Mouse (Mus musculus) cerebellum, postnatal 4 days (tissue): ENCODE measurements at regions not wholly inside any gene's neighbourhood (a gene's known extent, or its start where the extent isn't known, plus 50 kb on each side); places are given as distances from the start of the nearest gene placed in this dataset.

ENCODE experiments used
- DNase-seq, 2 experiments: peaks; one replicate each; pipeline ENCODE4 v3.0.0; 2022; ENCODE audit warnings: low spot score in 2 of 2, mixed read lengths in 1 of 2

DNA sequence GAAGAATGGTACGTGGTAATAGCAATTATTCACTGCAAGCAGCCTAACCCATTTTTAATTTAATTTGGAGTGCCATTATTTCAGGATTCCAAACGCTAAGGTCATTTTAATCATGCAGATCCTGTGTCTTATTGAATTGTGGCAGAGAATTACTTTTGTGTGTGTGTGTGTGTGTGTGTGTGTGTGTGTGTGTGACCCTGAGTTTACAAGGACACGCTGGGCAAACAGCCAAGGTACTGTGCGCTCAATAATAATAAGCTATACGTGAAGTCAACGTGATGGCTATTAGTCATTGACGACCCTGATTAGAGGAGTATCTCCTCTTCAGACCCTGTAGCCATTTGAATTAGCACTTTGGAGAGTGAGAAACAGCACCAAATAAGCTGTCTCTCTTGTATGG lies 144.1 kb downstream of the Klf7 start:
- no peak for DNase-seq

DNA sequence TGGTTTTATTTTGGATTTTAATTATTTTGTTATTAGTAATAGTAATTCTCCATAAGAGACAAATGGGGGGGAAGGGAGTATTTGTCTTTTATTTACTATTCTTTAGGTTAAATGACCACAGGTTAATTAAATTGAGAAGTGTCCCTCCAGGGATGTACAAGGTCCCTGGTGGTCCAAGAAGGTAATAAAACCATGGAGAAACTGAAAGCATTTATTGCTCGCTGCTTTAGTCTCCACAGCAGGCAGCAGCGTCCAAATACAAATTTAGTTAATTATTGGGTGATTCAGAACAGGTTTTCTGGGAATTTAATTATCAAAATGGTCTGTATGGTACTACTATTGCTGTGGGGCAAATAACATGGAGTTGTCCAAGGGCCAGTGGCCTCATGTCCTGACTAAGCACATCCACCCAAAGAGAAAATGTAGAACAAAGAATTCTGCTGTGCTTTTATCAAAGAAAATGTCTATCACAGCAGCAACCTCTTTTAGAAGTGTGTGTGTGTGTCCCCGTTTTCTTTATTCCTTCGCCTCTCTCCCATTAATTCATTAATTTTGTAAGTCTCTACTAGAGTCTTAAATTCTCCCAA lies 144.7 kb downstream of the Klf7 start:
- no peak for DNase-seq

DNA sequence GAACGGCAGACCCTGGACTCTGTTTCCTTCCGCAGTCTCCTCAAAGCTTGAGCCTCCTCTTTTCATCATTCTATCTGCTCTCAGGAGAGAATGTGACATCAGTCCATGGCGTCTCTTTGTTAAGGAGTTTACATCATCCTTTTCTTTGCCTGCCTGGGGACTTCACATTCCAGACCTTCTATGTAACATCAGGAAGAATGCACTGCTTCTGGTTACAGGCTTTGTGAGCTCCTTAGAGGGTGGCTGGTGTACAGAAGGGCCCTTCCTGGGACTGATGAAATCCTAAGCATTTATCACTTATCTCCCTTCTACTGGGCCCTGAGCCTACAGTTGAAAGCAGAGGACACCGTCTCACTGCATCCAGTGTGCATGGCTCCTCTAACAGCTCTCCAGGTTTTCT lies 145.2 kb downstream of the Klf7 start:
- no peak for DNase-seq

DNA sequence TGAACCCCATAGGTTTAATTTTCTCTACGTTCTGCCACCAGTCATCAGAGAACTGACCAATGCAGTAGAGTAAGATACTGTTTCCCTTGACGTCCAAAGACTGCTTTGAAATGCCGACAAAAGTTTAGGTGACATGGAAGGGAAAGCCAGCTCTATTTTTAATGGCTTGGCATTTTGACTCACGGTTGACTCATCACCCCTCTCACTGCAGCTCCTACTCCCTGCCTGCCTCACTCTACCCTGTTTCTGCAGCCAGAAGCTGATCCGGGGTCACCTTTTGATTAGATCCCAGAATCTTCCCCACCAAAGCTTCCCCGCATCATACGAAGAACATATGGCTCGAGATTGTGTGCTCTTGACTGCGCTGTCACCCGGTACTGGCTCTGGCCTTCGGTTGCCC lies 154.2 kb downstream of the Klf7 start:
- DNase-seq: no peak

DNA sequence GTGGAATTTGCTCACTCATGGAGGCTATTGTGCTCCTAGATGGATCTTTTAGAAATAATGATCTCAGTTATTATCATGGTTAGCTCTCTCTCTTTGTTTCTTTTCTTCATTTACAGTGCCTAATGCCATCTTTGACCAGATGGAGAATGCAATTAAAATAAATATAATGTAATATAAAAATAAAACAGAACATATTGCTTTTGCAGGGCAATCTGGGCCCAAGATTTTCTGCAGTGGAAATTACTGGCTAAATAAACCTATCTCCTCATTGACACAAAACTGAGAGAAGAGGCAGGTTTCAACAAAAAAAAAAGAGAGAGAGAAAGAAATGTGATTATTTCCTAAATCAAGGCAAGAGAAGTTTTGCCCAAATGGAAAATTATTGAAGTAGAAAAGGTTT lies 156.6 kb downstream of the Klf7 start:
- DNase-seq: no peak

DNA sequence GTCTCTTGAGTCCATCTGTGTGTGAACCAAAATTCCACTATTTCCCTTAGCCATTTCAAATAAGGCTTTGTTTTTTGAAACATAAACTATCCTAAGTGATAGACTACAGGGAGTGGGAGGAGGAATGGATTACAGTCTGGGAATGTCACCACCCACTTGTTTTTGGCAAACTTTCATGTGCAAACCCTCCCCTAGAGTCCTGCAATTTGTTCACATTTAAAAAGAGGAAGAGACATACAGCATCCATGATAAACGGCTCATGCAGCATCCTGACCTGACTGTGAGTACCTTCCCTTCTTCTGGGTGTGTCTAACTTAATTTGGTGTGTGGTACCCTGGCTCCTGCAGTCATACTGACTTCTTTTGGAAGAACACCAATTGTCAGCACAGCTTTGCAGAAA lies 157.6 kb downstream of the Klf7 start:
- DNase-seq: no peak

DNA sequence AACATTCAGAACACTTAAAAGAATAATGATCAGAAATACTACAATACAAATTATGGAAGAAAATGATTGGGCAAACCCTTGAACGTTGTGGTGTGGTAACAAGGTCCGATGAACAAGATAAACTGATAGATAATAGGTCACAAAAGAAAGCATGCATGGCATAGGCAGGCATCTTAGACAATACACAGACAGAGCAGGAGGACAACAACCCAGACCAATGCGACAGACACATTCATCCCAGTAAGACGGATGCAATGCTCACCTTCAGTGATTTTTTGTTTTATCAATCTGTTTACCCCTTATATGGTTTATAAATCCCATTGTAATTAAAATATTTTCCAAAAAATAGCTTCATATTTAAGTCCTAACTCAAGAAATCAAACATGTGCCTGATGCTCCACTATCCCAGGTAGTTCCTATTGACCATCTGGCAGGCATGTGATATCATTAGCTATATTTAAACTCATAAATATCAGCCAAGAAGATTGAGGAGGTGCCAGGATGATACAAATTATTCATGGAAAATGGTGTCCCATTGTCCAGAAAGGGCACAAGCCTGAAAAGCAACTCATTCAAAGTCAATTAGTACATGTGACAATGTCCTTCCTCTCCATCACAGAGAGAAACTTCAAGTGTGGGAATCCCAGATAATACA lies 166.3 kb downstream of the Klf7 start:
- DNase-seq: no peak

DNA sequence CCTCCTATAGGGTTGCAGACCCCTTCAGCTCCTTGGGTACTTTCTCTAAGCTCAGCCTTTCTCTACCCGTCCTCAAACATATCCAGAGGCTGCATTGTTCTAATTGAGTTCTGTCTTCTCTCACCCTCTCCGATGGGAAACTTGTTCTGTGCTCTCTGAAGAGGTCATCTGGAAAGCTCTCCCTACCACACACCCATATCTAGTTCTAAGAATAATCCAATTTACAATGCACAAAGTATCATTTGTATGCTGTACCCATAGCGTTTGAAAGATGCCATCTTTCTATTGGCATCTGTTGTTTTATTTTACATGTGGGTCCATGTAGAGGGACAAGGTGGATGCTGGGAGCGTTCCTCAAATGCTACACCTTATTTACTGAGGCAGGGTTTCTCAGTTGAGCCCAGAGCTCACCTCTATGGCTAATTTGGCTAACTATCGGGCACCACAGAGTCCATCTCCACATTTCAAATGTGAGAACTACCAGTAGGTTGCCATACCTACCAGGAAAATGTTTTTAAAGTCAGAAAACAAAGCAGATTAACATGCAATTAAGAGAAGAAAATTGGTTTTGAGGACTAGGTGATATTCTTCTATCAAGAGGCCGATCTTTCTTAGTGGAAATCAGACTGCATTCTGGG lies 167.1 kb downstream of the Klf7 start:
- no peak for DNase-seq

DNA sequence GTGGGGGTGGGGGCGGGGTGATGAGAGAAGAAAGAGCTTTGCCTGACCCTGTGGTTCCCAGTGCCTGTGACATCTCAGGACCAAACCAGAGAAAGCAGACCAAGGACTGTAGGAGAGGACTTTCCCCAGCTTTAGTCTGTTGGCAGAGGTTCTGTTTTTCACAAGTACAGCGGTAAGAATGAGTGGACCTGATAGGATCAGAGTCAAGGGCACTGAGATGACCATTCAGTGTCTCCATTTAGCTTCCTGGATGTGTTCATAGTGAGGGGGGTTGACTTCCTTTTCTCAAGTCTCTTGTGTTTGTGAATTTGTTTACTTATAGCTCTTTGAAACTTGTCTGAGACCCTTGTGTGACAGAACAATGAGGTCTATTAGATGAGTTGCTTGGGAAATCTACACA lies 167.9 kb downstream of the Klf7 start:
- no peak for DNase-seq

DNA sequence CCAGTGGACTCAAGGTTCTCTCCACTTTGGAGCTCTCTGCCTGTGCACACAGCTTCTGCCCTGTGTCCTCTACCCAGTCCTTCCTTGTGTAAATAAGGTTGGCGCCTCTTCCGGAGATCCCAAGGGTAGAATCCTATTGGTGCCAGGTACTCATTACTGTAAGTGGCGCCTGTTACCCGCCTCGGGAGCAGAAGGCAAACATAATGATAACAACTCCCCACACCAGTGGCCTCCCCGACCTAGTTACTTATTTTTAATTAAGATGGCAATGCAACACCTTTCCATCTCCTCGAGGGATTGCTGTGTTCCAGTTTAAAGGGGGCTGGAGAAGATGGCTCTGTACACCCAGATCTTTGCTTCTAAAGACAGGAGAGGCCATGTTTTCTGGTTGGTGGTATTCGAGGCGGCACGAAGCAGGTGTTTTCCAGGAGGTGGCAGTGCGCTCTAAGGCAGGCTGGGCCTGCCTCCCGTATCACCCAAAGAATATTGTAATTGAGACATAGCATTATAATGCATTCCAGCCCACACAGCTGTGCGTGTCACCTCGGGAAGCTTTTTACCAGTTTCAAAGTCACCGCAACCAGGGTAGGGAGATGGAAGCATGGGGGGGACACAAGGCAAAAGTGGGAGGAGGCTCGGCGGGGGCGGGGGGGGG lies 168.7 kb downstream of the Klf7 start:
- peak; percentile 27 to 49 for DNase-seq

DNA sequence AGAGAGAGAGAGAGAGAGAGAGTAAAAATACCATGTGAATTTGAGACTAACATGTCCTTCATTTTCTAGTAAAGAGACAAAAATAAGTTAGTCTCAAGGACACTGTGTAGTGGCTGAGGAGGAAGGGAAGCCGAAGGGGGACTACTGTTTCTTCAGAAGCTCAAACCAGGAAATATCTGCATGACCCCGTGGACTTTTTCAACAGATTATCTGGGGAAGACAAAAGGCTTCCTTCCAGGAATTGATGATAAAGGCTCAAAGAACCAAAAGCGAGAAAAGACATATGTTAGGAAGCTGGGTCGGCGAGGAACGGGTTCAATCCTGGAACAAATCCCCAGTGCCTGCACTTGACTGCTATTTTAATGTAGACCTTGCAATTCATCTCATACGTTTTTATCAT lies 170.4 kb downstream of the Klf7 start:
- DNase-seq: no peak

DNA sequence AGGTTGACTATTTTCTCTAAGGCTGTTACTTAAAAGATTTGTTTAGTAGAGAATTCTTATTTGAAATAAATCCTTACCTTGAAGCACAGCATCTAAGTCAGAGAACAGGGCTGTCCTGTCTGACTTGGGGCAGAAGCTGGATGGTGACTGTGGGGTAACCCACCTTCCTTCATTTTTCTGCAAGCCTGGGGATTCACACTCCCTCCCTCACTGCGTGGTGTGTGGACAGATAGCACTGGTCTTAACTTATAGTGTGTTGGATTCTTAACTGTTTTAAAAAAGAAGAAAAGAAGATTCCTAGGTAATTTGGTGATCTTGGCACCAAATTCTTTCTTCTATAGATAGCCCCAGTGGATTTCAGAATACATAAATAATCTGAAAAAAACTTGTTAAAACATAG lies 174.8 kb downstream of the Klf7 start:
- DNase-seq: no peak

DNA sequence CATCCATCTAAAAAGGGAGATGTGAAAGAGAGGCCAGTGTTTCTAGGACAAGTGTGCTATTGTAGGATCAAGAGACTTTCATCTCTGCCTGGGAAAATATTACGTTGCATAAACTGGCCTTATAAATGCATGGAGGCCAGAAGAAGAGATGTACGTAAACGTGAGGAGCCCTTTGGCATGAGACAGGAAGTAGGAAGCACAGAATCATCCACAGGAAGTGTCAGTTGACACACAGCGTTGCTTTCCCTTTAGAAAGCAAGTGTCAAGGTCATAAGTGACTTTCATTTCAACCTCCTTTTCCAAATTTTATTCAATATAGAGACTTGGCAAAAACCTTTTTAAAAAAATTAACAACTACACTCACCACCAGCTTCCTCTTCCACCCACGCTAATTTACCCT lies 175.2 kb downstream of the Klf7 start:
- no peak for DNase-seq

DNA sequence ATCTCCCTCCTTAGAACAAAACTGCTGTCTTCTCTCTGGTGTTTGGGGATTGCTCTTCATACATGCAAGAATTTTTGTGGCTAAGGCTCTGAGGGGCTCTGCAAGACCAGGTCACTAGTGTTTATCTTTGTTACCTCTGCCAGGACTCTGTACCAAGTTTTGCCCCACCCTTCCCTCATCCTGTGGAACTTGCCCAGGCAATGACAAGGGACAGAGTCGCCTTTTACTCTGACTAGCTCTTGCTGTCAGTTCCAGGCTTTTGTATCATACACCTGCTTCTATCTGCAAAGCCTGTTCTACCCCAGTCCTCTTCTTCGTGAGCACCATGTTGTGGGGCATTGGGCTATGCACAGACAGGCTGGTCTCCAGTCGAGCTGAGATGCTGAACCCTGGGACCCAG lies 175.7 kb upstream of the 4933402D24Rik start:
- no peak for DNase-seq

DNA sequence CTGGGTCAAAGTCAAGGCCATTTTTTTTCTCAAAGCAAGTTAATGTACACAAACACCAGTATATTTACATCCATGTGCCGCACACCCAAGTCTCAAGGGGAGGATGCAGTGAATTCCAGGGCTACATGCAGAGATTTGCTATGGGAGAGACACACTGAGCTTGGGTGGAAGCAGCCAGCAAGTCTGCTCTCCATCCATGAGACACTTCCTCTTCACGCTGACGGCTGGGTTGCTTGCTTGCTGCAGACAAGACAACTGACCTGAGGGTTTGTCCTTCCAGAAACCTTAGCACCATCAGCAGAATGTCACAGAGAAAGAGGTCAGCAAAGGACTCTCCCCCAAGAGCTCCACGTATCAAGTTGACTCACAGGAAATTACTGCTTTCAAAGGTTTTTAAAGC lies 169.3 kb upstream of the 4933402D24Rik start:
- no peak for DNase-seq

DNA sequence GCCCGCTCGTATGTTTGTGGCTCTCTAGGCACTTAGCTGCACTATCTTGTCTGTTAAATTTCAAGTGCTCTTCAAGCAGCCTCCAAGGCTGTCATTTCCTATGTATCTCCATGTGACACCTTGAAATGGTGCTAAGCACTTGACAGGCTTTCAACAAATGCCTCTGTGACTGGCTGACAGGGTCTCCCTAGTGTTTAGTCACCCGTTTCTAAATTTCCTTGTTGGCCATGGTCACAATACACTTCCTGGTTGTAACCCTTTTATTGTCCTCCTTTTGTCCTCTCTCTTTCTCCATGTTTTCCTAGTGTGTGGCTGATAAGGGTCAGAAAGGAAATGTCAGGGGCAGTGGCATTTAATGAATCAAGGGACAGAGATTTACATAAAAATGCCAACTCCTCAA lies 168.4 kb upstream of the 4933402D24Rik start:
- no peak for DNase-seq

DNA sequence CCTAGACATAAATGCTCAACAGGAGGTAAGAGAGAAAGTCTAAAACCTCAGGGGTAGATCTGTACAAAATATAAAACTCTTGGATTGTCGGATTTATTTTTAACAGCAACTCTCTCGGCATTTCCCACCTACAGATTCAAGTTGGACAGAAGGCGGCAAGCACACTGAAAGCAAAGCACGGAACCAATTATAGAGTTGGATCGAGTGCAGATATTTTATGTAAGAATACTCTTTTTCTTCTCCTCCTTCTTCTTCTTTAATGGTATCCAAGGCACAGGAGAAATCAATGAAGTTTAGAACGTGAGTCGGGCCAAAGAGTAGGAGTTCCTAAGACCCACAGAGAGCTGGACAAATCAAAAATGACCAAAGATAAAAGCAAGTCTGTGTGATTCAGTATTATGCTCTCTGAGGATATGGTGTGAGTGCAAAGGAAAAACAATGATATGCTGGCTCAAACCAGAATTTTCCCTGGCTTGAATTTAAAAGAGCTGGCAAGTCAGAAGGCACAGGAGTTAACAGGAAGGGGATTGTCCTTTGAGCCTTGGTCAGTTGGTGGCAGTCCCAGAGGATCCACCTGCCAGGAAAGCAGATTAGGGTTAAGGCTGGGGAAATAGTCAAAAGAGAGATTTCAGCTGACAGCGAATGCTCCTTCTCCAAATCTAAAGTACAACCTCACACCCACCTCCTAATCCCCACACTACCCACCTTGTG lies 165.7 kb upstream of the 4933402D24Rik start:
- DNase-seq: no peak

DNA sequence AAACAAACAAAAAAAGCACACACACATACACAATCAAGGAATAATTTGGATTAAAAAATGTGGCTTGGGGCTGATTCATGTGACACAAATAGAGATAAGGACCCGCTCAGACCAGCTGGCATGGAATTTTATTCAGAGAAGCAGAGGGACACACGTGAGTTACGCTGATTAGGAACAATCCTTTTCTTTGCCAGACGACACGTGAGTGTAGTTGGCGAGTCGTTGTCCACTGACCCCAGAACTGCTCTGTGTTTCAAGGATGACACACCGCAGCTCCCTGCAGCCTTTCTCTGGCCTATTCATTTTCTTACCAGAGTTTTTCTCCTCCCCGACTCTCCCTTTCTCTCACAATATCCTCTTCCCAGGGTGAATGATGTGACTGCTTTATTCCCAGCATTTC lies 163.4 kb upstream of the 4933402D24Rik start:
- DNase-seq: no peak

DNA sequence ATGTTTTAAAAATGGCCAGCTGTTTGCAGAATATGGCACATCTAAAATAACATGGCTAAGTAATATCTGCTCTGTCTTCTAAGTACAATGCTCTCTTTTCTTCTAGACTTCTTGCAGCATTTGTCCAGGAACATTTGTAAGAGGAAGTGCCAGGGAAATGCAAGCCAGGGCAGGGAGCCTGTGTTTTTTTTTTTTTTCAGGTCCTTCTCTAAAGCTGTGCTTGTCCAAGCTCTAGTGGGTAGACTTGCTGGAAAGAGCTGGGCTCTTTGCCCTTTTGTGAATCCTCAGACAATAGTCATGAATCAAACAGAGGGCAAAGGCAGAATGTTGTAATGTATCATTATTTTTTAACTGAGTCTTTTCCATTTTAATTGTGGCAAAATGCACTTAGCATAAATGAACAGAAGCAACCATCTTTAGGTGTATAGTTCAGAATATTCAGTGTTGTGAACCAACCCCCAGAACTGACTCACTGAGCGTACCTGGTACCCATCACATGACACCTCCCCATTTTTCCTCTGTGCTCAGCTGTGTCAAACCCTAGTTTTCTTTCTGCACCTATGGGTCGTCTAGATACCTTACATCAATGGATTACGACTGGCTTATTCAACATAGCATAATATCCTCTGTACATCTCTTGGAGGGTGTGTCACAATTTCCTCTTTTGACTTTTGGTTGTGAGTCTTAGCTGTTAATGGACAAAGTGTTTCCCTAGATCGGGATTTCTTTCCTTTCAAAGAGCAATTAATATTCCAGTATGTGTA lies 160.5 kb upstream of the 4933402D24Rik start:
- no peak for DNase-seq

DNA sequence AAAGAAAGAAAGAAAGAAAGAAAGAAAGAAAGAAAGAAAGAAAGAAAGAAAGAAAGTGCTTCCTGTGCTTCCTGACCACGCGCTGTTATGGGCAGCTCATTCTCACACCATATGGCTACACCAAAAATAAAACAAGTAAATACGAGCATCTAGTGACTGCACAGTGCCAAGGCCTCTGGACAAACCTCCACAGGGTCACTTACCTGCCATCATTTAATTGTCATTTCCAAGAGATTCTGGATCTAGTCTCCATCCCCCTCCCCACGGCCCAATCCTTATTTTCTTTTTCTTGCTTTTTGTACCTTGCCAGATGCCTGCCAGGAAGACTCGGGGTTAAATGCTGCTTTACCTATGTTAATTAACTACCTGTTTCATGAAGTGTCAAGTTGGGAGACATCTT lies 159.8 kb upstream of the 4933402D24Rik start:
- no peak for DNase-seq

DNA sequence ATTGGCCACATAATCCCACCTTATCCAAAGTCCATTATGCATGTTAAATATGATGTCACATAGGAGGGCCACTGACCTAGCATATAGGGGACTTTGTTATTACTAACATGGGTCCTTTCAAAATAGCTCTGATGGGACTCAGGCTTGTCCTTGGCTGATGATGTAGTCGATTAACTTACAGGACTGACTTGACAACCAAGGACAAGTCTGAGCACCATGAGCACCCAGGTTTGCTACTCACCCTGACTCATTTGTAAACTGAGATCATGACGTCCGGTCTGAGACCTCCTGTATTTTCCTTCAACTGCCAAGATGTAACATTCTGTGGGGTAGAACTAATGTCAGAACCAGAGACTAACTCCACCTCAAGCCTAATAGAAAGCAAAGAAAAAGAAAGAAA lies 159.3 kb upstream of the 4933402D24Rik start:
- DNase-seq: no peak
